Mouse (Mus musculus): ENCODE measurements around the gene Gm9507.
"Not testable (repeated sequence)": the region's sequence is repeated elsewhere in the genome, so short reads cannot be mapped to it uniquely, and the experiment has no call there.

Gene Gm9507

DNA sequence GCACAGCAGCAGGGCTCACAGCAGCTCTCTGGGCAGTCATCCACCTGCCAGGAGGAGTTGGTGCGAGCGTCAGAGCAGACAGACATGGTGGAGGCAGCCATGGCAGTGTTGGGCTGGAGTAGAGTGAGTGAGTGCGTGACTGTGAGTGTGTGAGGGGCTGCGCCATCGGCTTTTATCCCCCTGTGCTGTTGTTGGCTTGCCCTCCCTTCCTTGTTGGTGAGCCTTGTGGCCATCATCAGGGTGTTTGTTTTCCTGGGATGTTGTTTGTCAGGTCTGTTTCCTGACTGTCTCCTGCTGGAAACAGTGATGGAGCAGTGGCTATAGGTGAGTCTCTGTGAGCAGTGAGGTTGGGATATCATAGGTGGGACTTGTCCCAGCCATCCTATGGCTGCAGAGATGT lies at the start of gene Gm9507:
Gene Gm9507, minus strand, starts transcription at position 101 of the 400 bp plus-strand sequence.
- DNase-seq: no peak

GRCm38 (mm10) chr10:77852559-77852958 lies 40.9 kb upstream of the Gm9507 start, which contains the start of gene Gm10318:
TSS of gene Gm10318 (plus strand) at chr10:77852859.
- DNase-seq: no peak

DNA sequence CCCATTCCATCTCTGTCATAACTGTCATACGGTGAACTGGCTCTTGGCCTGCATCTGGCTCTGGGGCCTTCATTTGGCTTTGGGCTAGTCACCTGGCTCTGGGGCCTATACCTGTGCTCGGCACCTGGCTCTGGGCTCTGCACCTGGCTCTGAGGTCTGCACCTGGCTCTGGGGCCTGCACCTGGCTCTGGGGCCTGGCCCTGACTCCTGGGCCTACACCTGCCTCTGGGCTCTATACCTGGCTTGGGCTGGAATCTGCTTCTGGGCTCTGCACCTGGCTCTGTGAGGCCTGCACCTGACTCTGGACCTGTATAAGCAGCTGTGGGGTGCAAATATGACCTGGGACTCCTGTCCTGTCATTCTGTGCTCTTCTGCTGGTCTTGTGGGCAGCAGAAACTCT lies 35.9 kb upstream of the Gm9507 start:
- DNase-seq: no peak

GRCm38 (mm10) chr10:77846961-77847360 lies 35.3 kb upstream of the Gm9507 start:
- no peak for DNase-seq

GRCm38 (mm10) chr10:77846503-77846902 lies 34.9 kb upstream of the Gm9507 start, which contains the start of gene Gm36176:
TSS of gene Gm36176 (plus strand) at chr10:77846803.
- no peak for DNase-seq

GRCm38 (mm10) chr10:77839006-77839405 lies 27.4 kb upstream of the Gm9507 start:
- no peak for DNase-seq

GRCm38 (mm10) chr10:77835647-77836046 lies 24.0 kb upstream of the Gm9507 start, which contains the start of gene Krtap10-10:
TSS of gene Krtap10-10 (plus strand) at chr10:77835947.
- DNase-seq: no peak

DNA sequence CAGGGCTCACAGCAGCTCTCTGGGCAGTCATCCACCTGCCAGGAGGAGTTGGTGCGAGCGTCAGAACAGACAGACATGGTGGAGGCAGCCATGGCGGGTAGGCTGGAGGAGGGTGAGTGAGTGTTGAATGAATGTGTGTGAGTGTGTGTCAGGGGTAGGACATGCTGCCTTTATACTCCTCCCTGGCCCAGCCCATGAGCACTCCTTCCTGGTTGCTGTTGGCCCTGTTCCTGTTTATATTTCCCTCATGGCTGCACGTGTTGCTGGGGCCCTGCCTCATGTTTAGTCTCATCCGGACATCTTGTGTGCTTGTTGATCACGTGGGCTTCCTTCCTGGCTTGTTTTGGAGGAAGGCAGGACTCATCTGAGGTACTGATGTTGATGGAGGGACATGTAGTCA lies 15.3 kb upstream of the Gm9507 start, which contains the start of gene Krtap10-4:
Gene Krtap10-4, minus strand, starts transcription at position 145 of the 400 bp plus-strand sequence.
- no peak for DNase-seq

DNA sequence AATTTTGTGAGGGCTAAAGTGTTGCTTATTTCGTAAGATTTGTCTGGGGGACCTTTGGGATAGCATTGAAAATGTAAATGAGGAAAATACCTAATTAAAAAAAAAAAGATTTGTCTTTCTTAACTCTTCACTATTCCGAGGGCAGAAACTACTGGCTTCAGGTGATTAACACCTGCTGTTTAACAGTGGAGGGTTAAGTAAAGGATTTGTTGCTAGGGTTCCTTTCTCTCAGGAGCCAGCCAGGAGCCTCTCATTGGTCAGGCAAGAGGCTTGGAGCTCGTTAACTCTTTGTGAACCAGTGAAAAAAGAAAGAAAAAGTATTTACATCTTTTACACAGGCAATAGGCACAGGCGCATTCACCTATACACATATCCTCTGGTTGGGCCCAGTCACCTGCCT lies 7.6 kb upstream of the Gm9507 start:
- no peak for DNase-seq

DNA sequence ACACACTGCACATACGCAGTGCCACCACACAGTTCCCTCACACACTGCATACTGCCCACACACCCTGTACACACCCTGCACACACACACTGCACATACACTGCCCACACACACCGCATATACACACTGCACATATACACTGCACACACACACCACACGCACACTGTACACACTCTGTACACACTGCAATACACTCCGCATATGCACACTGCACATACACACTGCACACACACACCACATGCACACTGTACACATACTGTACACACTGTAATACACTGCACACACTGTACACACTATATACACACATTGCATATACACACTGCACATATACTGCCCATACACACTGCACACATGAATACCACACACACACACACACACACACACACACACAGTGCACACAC lies 6.9 kb upstream of the Gm9507 start:
- no peak for DNase-seq

DNA sequence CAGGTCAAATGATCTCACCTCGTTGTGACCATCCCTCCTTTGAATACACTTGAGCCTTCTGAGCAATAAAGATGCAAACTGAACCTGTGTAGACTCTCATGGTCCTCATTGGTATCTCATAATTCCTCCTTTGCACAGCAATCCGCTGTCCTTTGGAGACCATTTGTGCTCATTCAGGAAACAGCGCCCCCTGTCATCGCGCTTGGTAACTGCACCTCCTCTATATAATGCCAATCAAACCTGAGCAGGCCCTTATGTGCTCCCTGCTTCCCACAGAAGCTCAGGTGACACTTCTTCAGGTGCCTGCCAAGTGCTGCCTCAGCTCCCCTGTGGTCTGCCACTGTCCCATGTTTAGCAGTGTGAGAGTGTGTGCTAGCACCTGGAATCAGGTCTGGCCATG lies 3.9 kb upstream of the Gm9507 start:
- DNase-seq: peak; percentile 22

- DNase-seq: no peak
These were observed 2.7 kb upstream of the Gm9507 start, which contains the start of gene Gm2696 for GRCm38 (mm10) chr10:77814382-77814781. TSS of gene Gm2696 (plus strand) at chr10:77814682.

DNA sequence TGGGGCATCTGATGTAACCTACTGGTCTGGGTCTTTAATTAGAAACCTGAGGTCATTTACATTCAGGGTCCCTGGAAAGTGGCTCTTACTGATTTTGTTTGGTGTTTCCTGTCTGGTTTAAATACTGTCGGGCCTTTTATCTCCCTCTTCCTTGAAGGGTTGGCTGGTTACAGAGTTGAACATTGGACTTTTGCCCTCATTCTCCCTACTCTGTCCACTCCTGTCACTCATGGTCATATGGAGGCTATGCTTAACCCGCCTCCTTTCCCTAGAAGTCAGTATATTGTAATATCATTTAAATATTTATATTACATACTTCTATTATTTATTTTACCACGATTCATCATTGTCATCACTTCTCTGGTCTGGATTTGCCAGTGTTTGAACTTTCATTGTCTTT lies 7.5 kb downstream of the Gm9507 start:
- DNase-seq: no peak

DNA sequence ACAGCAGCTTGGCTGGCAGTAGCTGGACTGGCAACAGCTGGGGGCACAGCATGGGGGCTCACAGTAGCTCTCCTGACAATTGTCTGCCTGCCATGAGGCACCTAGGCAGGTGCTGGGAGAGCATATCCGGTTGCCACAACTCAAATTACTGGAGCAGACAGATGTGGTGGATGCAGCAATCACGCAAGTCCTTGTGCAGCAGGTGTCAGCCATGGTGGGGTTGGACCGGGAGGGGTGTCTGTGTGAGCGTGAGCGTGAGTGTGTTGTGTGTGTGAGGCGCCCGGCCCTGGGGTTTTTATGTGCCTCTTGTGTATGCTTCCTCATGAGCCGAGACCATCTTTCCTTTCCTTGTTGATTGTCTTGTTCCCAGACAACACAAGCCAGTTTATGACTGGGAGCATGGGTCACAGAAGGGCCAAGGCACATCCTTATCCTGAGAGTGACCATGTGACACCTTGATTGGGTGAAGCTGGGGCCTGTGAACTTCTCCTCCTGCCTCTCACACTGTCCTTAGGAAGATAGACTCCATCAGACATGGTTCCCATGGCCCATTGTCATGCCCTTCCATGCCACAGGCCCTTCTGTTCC lies 12.6 kb downstream of the Gm9507 start, which contains the start of gene Gm19668:
Gene Gm19668, minus strand, starts transcription at position 213 of the 588 bp plus-strand sequence.
- DNase-seq: no peak

- DNase-seq: not testable (repeated sequence)
These were observed 13.3 kb downstream of the Gm9507 start for GRCm38 (mm10) chr10:77798164-77798920.

DNA sequence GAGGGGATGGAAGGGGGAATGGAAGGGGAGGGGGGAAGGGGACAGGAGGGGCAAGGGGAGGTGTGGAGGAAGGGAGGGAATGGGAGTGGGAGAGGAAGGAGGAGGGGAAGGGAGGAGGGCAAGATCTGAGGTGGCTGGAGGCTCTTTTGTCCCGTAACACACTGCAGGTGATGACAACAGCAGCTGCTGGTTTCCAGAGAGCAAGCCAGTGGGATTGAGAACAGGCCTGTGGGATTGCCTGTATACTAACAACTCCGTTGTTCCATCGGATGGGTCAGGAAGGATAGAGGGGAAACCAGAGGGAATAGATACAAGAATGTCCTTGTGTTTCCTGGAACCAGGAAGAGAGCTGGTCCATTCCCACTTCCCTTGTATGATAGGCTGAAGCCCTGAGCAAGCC lies 14.0 kb downstream of the Gm9507 start:
- no peak for DNase-seq

- no peak for DNase-seq
These were observed 16.7 kb downstream of the Gm9507 start, which contains the start of gene Gm9639 for GRCm38 (mm10) chr10:77794976-77795375. TSS of gene Gm9639 (minus strand) at chr10:77795076.

DNA sequence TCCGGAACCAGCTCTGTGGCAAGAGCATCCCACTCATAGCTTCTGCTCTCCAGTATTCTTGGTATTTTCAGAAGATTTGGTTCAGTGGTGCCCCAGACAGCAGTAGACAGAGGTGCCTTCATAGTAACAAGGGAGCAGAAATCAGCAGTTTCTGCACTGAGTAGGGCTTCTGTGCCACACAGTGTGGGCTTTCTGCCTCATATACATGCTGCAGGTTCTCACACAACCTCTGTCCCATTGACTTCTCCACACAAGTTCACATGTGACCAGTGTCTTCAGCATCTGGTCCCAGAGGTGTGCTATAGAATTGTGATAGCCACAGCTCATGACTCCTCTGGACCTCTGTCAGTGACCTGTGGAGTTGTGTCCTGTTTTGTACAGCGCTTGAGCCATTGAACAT lies 23.0 kb downstream of the Gm9507 start:
- no peak for DNase-seq

DNA sequence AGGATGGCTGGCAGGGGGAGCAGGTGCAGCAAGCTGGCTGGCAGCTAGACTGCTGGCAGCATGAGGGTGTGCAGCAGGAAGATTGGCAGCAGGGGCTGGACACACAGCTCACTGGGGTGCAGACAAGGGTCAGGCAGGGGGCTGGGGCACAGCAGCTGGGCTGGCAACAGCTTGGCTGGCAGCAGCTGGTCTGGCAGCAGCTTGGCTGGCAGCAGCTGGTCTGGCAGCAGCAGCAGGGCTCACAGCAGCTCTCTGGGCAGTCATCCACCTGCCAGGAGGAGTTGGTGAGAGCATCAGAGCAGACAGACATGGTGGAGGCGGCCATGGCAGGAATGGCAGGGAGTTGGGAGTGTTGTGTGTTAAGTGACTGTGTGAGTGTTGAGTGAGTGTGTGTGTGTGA lies 23.8 kb downstream of the Gm9507 start, which contains the start of gene Gm7137:
Gene Gm7137, minus strand, starts transcription at position 325 of the 400 bp plus-strand sequence.
- DNase-seq: not testable (repeated sequence)

DNA sequence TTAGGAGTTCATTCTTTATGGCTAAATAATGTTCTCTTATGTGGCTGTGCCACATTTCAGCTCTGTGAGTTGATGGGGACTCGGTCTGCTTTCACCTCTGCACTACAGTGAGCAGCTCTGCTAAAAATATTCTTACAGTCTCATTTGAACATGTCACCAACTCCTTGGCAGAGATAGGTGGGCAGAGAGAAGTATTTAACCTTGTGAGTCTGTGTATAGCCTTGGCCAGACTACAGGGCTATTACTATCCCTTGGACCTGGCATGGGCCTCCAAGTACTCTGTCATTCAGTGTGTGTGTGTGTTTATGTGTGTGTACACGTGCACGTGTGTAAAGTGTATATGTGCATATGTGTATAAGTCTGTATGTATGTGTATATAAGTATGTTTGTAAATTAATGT lies 28.2 kb downstream of the Gm9507 start:
- DNase-seq: not testable (repeated sequence)

DNA sequence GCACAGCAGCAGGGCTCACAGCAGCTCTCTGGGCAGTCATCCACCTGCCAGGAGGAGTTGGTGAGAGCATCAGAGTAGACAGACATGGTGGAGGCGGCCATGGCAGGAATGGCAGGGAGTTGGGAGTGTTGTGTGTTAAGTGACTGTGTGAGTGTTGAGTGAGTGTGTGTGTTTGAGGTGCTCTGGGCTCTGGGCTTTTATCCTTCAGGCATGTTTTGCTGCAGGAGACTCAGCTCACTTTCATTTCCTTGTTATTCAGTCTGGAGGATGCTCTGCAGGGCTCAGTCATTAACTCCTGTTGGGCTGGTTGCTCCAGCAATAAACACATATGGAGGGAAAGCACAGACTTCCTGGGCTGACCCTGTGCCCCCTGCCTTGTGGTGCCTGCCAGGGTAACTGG lies 29.2 kb downstream of the Gm9507 start, which contains the start of gene Gm3250:
Gene Gm3250, minus strand, starts transcription at position 101 of the 400 bp plus-strand sequence.
- not testable (repeated sequence) for DNase-seq

DNA sequence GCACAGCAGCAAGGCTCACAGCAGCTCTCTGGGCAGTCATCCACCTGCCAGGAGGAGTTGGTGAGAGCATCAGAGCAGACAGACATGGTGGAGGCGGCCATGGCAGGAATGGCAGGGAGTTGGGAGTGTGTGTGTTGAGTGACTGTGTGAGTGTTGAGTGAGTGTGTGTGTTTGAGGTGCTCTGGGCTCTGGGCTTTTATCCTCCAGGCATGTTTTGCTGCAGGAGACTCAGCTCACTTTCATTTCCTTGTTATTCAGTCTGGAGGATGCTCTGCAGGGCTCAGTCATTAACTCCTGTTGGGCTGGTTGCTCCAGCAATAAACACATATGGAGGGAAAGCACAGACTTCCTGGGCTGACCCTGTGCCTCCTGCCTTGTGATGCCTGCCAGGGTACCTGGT lies 34.8 kb downstream of the Gm9507 start, which contains the start of gene Gm7138:
Gene Gm7138, minus strand, starts transcription at position 101 of the 400 bp plus-strand sequence.
- not testable (repeated sequence) for DNase-seq

GRCm38 (mm10) chr10:77772142-77772541 lies 39.5 kb downstream of the Gm9507 start:
- DNase-seq: not testable (repeated sequence)

Data from liver (tissue).